9 mouse cellular contexts compared by ENCODE assay signal in genomic region chr14:22760241-22761039, GRCm38 (mm10).
DNase-seq lines count a peak whose midpoint lies in the region; ATAC-seq and TF ChIP-seq lines count a peak whose summit lies in the region.
"Had no signal": no experiment of that assay in that cellular context is flagged by ENCODE, and none has a peak within 500 bp of the region (broad histone marks: within the 10 kb centered on the region; RNA-seq: fewer than 3 reads in every experiment).

No protein-coding gene starts in this region.

- 53% methylated on average over 7 of the region's 7 CpGs for WGBS in kidney, adult 2 months

- no peak for TF ChIP-seq CTCF in MEL (IDR thresholded peaks at IDR 0.05 in 2 of 3, conservative IDR thresholded peaks at IDR 0.05 in 1 of 3; ENCODE audit: control insufficient read depth in 1 of 3, insufficient read depth in 1 of 3, low read depth in 2 of 3, low read length in 3 of 3, poor library complexity in 1 of 3, severe bottlenecking in 1 of 3)
- TF ChIP-seq CTCF in bone marrow macrophage, adult 2 months (IDR thresholded peaks at IDR 0.05; ENCODE audit: low read depth, low read length) = no peak
- TF ChIP-seq CTCF in kidney, adult 2 months (conservative IDR thresholded peaks at IDR 0.05; ENCODE audit: insufficient read depth, insufficient read length, low read depth, low read length) = no peak

- TF ChIP-seq POLR2A in MEL (IDR thresholded peaks at IDR 0.05; ENCODE audit: control insufficient read depth in 1 of 2, insufficient read depth in 1 of 2, low read depth in 1 of 2, low read length in 2 of 2, poor library complexity in 1 of 2) = no peak
- no peak for TF ChIP-seq POLR2A in bone marrow macrophage, adult 2 months (IDR thresholded peaks at IDR 0.05; ENCODE audit: borderline replicate concordance, low read depth, low read length)
- TF ChIP-seq POLR2A in kidney, adult 2 months (IDR thresholded peaks at IDR 0.05; ENCODE audit: low read depth, low read length) = no peak

- no peaks in the 10 kb centered on the region for H3K27me3 ChIP-seq in MEL (ENCODE audit: control insufficient read depth in 1 of 2, insufficient read depth in 2 of 2, low read length in 2 of 2)
- no peaks in the 10 kb centered on the region for H3K27me3 ChIP-seq in kidney, adult 2 months (replicated peaks; ENCODE audit: control insufficient read depth, insufficient read depth, low read length)
- H3K27me3 ChIP-seq: liver, embryonic 13.5 days had no signal

- TF ChIP-seq RAD21 in MEL (IDR thresholded peaks at IDR 0.05; ENCODE audit: low read depth, low read length) = no peak

- DNase-seq in MEL (ENCODE audit: low read depth, low spot score) = no peak
- peak; percentile 83 for DNase-seq in kidney, adult 2 months
- DNase-seq in lung, postnatal 10 days = peak; percentile 84
- no peak for DNase-seq in neural tube, embryonic 10.5 days (ENCODE audit: extremely low spot score, low spot score)
- DNase-seq in spleen, adult 12 weeks (ENCODE audit: low spot score) = no peak
- DNase-seq: liver, embryonic 13.5 days had no signal

- no peak overlapping the region for H3K9ac ChIP-seq in MEL (ENCODE audit: control insufficient read depth, low read depth, low read length, poor library complexity, severe bottlenecking)
- H3K9ac ChIP-seq: liver, embryonic 13.5 days had no signal

- no peaks in the 10 kb centered on the region for H3K79me2 ChIP-seq in MEL (ENCODE audit: control insufficient read depth, insufficient read depth, low read length, poor library complexity)

- ATAC-seq in erythroid progenitor cell, adult 5-6 weeks (replicated peaks; ENCODE audit: low FRiP score, poor library complexity, severe bottlenecking) = no peak
- ATAC-seq: forebrain, embryonic 14.5 days had no signal

- peaks cover 0 to 12% of the 10 kb centered on the region in 2 experiments; a peak in 2 of 4 replicates for H3K36me3 ChIP-seq in MEL (ENCODE audit: control insufficient read depth in 1 of 2, insufficient read depth in 2 of 2, low read length in 2 of 2)
- no peaks in the 10 kb centered on the region for H3K36me3 ChIP-seq in kidney, adult 2 months (ENCODE audit: control insufficient read depth, insufficient read depth, low read length)
- H3K36me3 ChIP-seq: liver, embryonic 13.5 days had no signal

- peak overlapping the region; percentile 29 for H3K27ac ChIP-seq in MEL (ENCODE audit: control insufficient read depth, low read depth, low read length)
- H3K27ac ChIP-seq in bone marrow macrophage, adult 2 months (ENCODE audit: insufficient read depth, low read depth, low read length) = peak overlapping the region; percentile 87
- peak overlapping the region; percentile 93 for H3K27ac ChIP-seq in kidney, adult 2 months (ENCODE audit: insufficient read depth, low read depth, low read length)
- H3K27ac ChIP-seq: liver, embryonic 13.5 days had no signal

- no peak overlapping the region for H3K4me3 ChIP-seq in MEL (ENCODE audit: control insufficient read depth in 1 of 2, insufficient read depth in 1 of 2, low read depth in 2 of 2, low read length in 2 of 2)
- H3K4me3 ChIP-seq in bone marrow macrophage, adult 2 months (ENCODE audit: insufficient read depth, low read length) = no peak overlapping the region
- H3K4me3 ChIP-seq in kidney, adult 2 months (ENCODE audit: insufficient read depth, low read depth, low read length) = no peak overlapping the region
- H3K4me3 ChIP-seq: liver, embryonic 13.5 days had no signal

- TF ChIP-seq EP300 in MEL (IDR thresholded peaks at IDR 0.05; ENCODE audit: low read depth in 1 of 2, low read length in 2 of 2) = no peak

- H3K9me3 ChIP-seq in MEL (replicated peaks; ENCODE audit: insufficient read depth, low read length) = no peaks in the 10 kb centered on the region
- H3K9me3 ChIP-seq: liver, embryonic 13.5 days had no signal

- H3K4me1 ChIP-seq in MEL (ENCODE audit: control insufficient read depth in 1 of 2, insufficient read depth in 2 of 2, low read length in 2 of 2) = peaks cover 3 to 12% of the 10 kb centered on the region in 2 experiments; a peak in 2 of 4 replicates
- H3K4me1 ChIP-seq in bone marrow macrophage, adult 2 months (ENCODE audit: control insufficient read depth, insufficient read depth, low read length) = peaks cover 18% of the 10 kb centered on the region
- H3K4me1 ChIP-seq in kidney, adult 2 months (ENCODE audit: control insufficient read depth, insufficient read depth, low read length) = peaks cover 11% of the 10 kb centered on the region

TF ChIP-seq in MEL, 35 proteins besides CTCF, POLR2A, EP300 and RAD21:
- no peak for TF ChIP-seq NELFE (IDR thresholded peaks at IDR 0.05; ENCODE audit: low read depth, low read length)
- TF ChIP-seq MAFK (IDR thresholded peaks at IDR 0.05; ENCODE audit: borderline replicate concordance, low read depth, low read length) = no peak
- no peak for TF ChIP-seq ZNF384 (IDR thresholded peaks at IDR 0.05; ENCODE audit: low read depth, low read length)
- no peak for TF ChIP-seq ZMIZ1 (IDR thresholded peaks at IDR 0.05; ENCODE audit: low read depth, low read length)
- no peak for TF ChIP-seq CHD2 (IDR thresholded peaks at IDR 0.05; ENCODE audit: low read length)
- TF ChIP-seq ETS1 (IDR thresholded peaks at IDR 0.05; ENCODE audit: low read depth, low read length) = no peak
- TF ChIP-seq MXI1 (IDR thresholded peaks at IDR 0.05; ENCODE audit: low read depth, low read length) = no peak
- no peak for TF ChIP-seq SIN3A (IDR thresholded peaks at IDR 0.05; ENCODE audit: low read length)
- no peak for TF ChIP-seq HCFC1 (IDR thresholded peaks at IDR 0.05; ENCODE audit: low read depth, low read length)
- no peak for TF ChIP-seq MAZ (IDR thresholded peaks at IDR 0.05; ENCODE audit: low read depth, low read length)
- no peak for TF ChIP-seq MEF2A (IDR thresholded peaks at IDR 0.05; ENCODE audit: extremely low read depth, insufficient replicate concordance, low read depth, low read length, poor library complexity, severe bottlenecking)
- TF ChIP-seq NRF1 (IDR thresholded peaks at IDR 0.05; ENCODE audit: insufficient read depth, low read depth, low read length, poor library complexity, severe bottlenecking) = no peak
- no peak for TF ChIP-seq UBTF (IDR thresholded peaks at IDR 0.05; ENCODE audit: borderline replicate concordance, insufficient read depth, low read depth, low read length)
- TF ChIP-seq ZKSCAN1 (IDR thresholded peaks at IDR 0.05; ENCODE audit: low read depth, low read length) = no peak
- TF ChIP-seq POLR2AphosphoS5 (IDR thresholded peaks at IDR 0.05; ENCODE audit: borderline replicate concordance, low read depth, low read length) = no peak
- TF ChIP-seq POLR2AphosphoS2 (IDR thresholded peaks at IDR 0.05; ENCODE audit: low read length) = no peak

Comparison
In these comparisons a context has a peak if more than half of its experiments do, and no peak if none do; other contexts are left out.
1. DNase-seq: peak in kidney, adult 2 months (single experiment) and lung, postnatal 10 days (single experiment); none in MEL (single experiment), neural tube, embryonic 10.5 days (single experiment) and spleen, adult 12 weeks (single experiment).
2. H3K27ac ChIP-seq: peak in every context shown above with its lines; median percentile 93 in kidney, adult 2 months; 87 in bone marrow macrophage, adult 2 months; 29 in MEL.